Mouse (Mus musculus): ENCODE measurements around the gene Snrnp25.

Gene Snrnp25

GRCm38 (mm10) chr11:32244064-32244463 lies 38.8 kb downstream of the Snrnp25 start:
- DNase-seq (ENCODE audit: low read depth): no peak

- no peak for DNase-seq (ENCODE audit: low read depth)
These were observed 39.4 kb downstream of the Snrnp25 start for GRCm38 (mm10) chr11:32244617-32245016.

- no peak for DNase-seq (ENCODE audit: low read depth)
These were observed 40.4 kb downstream of the Snrnp25 start for GRCm38 (mm10) chr11:32245614-32246013.

GRCm38 (mm10) chr11:32247068-32247467 lies 41.9 kb downstream of the Snrnp25 start:
- DNase-seq (ENCODE audit: low read depth): no peak

GRCm38 (mm10) chr11:32248350-32248749 lies 43.1 kb downstream of the Snrnp25 start:
- no peak for DNase-seq (ENCODE audit: low read depth)

- DNase-seq (ENCODE audit: low read depth): no peak
These were observed 45.9 kb downstream of the Snrnp25 start for GRCm38 (mm10) chr11:32250880-32251763.

- DNase-seq (ENCODE audit: low read depth): no peak
These were observed 47.9 kb downstream of the Snrnp25 start for GRCm38 (mm10) chr11:32253121-32253520.

GRCm38 (mm10) chr11:32256146-32256545 lies 50.9 kb downstream of the Snrnp25 start:
- DNase-seq (ENCODE audit: low read depth): no peak

GRCm38 (mm10) chr11:32256566-32256965 lies 51.4 kb downstream of the Snrnp25 start:
- DNase-seq (ENCODE audit: low read depth): no peak

All from fibroblast of lung, adult 2 months (primary cell).